Mouse (Mus musculus): ENCODE data around the gene Snhg11. TPM values are rescaled to one million over a fixed set of nuclear protein-coding genes. Genes with fewer than 3 reads are reported as not detected.

Gene Snhg11
- total RNA-seq (2023): not detected

GRCm38 (mm10) chr2:158375443-158376122 lies at the start of gene Snhg11:
Gene Snhg11 (plus strand): TSS chr2:158375638.

GRCm38 (mm10) chr2:158409595-158410021 lies 34.2 kb downstream of the Snhg11 start, which contains the start of gene Ralgapb:
Gene Ralgapb (plus strand): TSS chr2:158409848.

Other genes starting within 250 kb of the Snhg11 start
- gene Tgm2, start 229.2 kb upstream of the Snhg11 start, total RNA-seq (2023): 100 to 1,000 TPM; 196 to 225 TPM
- gene D630003M21Rik, start 146.4 kb upstream of the Snhg11 start, total RNA-seq (2023): not detected
- gene Bpi, start 117.5 kb upstream of the Snhg11 start, total RNA-seq (2023): not detected
- gene Lbp, start 69.1 kb upstream of the Snhg11 start, total RNA-seq (2023): 1 to 10 TPM; 3.3 to 5.0 TPM
- 10 to 100 TPM; 61.3 to 63.8 TPM for gene Ralgapb, start 34.2 kb downstream of the Snhg11 start, total RNA-seq (2023)
- gene Adig, start 127.0 kb downstream of the Snhg11 start, total RNA-seq (2023): not detected
- not detected for gene Arhgap40, start 137.2 kb downstream of the Snhg11 start, total RNA-seq (2023)
- gene Slc32a1, start 235.1 kb downstream of the Snhg11 start, total RNA-seq (2023): not detected
- gene Actr5, start 249.2 kb downstream of the Snhg11 start, total RNA-seq (2023): 10 to 100 TPM; 30.8 to 31.0 TPM

Data from monocyte, adult 59 days (primary cell).